In genomic region chr10:51153484-51153985, GRCm38 (mm10) we compare ENCODE assay signal across 10 mouse cellular contexts.
DNase-seq lines count a peak whose midpoint lies in the region; ATAC-seq and TF ChIP-seq lines count a peak whose summit lies in the region.
"Had no signal": no experiment of that assay in that cellular context is flagged by ENCODE, and none has a peak within 500 bp of the region (broad histone marks: within the 10 kb centered on the region; RNA-seq: fewer than 3 reads in every experiment).

No protein-coding gene starts in this region.

- no peaks in the 10 kb centered on the region for H3K36me3 ChIP-seq in kidney, postnatal 0 days (ENCODE audit: insufficient read depth, low read length)
- H3K36me3 ChIP-seq in embryonic facial prominence, embryonic 14.5 days (ENCODE audit: control insufficient read depth, insufficient read depth, low read length), result no peaks in the 10 kb centered on the region
- H3K36me3 ChIP-seq in neural tube, embryonic 15.5 days, result no peaks in the 10 kb centered on the region
- H3K36me3 ChIP-seq: liver, embryonic 15.5 days had no signal

- H3K9me3 ChIP-seq in kidney, postnatal 0 days (replicated peaks; ENCODE audit: low read length), result no peaks in the 10 kb centered on the region
- H3K9me3 ChIP-seq in embryonic facial prominence, embryonic 14.5 days (ENCODE audit: control insufficient read depth, low read length), result no peaks in the 10 kb centered on the region
- H3K9me3 ChIP-seq in neural tube, embryonic 15.5 days (replicated peaks), result no peaks in the 10 kb centered on the region
- H3K9me3 ChIP-seq: liver, embryonic 15.5 days had no signal

- TF ChIP-seq CTCF in kidney, postnatal 0 days (IDR thresholded peaks at IDR 0.05; ENCODE audit: low read depth), result no peak

- no peak for DNase-seq in kidney, postnatal 0 days (ENCODE audit: low spot score)
- DNase-seq in kidney, adult 9 months, result no peak
- peak; percentile 76 for DNase-seq in embryonic facial prominence, embryonic 14.5 days (ENCODE audit: low spot score)
- peak; percentile 1 to 30 for DNase-seq in kidney, postnatal 25 days
- DNase-seq in urinary bladder, postnatal 10 days (ENCODE audit: low spot score), result no peak
- DNase-seq in layer of hippocampus, adult 18-20 months (ENCODE audit: low spot score in 2 of 2), result no peak

- H3K4me1 ChIP-seq in kidney, postnatal 0 days (replicated peaks; ENCODE audit: insufficient read depth, low read length), result no peaks in the 10 kb centered on the region
- 0 out of 2 replicates have a peak, but pooled peaks cover 7% of the 10 kb centered on the region for H3K4me1 ChIP-seq in embryonic facial prominence, embryonic 14.5 days (ENCODE audit: control insufficient read depth, insufficient read depth, low read length)
- peaks cover 6% of the 10 kb centered on the region for H3K4me1 ChIP-seq in neural tube, embryonic 15.5 days
- H3K4me1 ChIP-seq: liver, embryonic 15.5 days had no signal

- no peak overlapping the region for H3K9ac ChIP-seq in kidney, postnatal 0 days (ENCODE audit: low read depth, low read length)
- H3K9ac ChIP-seq in embryonic facial prominence, embryonic 14.5 days (ENCODE audit: low read depth, low read length), result no peak overlapping the region
- H3K9ac ChIP-seq in neural tube, embryonic 15.5 days (replicated peaks), result no peak overlapping the region
- H3K9ac ChIP-seq: liver, embryonic 15.5 days had no signal

- 16% methylated on average over 13 of the region's 13 CpGs for WGBS in kidney, postnatal 0 days
- 11% methylated on average over 13 of the region's 13 CpGs for WGBS in embryonic facial prominence, embryonic 14.5 days
- 4% methylated on average over 13 of the region's 13 CpGs for WGBS in neural tube, embryonic 15.5 days

- H3K27me3 ChIP-seq in kidney, postnatal 0 days (ENCODE audit: insufficient read depth, low read length), result no peaks in the 10 kb centered on the region
- no peaks in the 10 kb centered on the region for H3K27me3 ChIP-seq in embryonic facial prominence, embryonic 14.5 days (replicated peaks; ENCODE audit: control insufficient read depth, insufficient read depth, low read length)
- H3K27me3 ChIP-seq in neural tube, embryonic 15.5 days (replicated peaks), result no peaks in the 10 kb centered on the region
- H3K27me3 ChIP-seq: liver, embryonic 15.5 days had no signal

- ATAC-seq in kidney, postnatal 0 days (replicated peaks; ENCODE audit: low FRiP score, low read depth), result 0 out of 2 replicates have a peak, but pooled peaks have one; percentile 13
- ATAC-seq in embryonic facial prominence, embryonic 14.5 days (ENCODE audit: low read depth), result peak; percentile 70
- ATAC-seq in neural tube, embryonic 15.5 days (ENCODE audit: low FRiP score), result peak; percentile 76
- ATAC-seq in activated CD4-positive, CD25-positive, alpha-beta regulatory T cell, adult 4 months, result no peak

- no peak overlapping the region for H3K27ac ChIP-seq in kidney, postnatal 0 days
- H3K27ac ChIP-seq in embryonic facial prominence, embryonic 14.5 days (replicated peaks; ENCODE audit: low read depth, low read length), result no peak overlapping the region
- H3K27ac ChIP-seq in neural tube, embryonic 15.5 days (replicated peaks), result no peak overlapping the region
- H3K27ac ChIP-seq: liver, embryonic 15.5 days had no signal

- peak overlapping the region; percentile 3; the same call in 1 of the 2 replicates for H3K4me3 ChIP-seq in kidney, postnatal 0 days (replicated peaks; ENCODE audit: low read depth, low read length)
- H3K4me3 ChIP-seq in embryonic facial prominence, embryonic 14.5 days (ENCODE audit: low read depth, low read length), result peak overlapping the region; percentile 19
- H3K4me3 ChIP-seq in neural tube, embryonic 15.5 days (replicated peaks), result peak overlapping the region; percentile 29
- H3K4me3 ChIP-seq: liver, embryonic 15.5 days had no signal

- H3K4me2 ChIP-seq in kidney, postnatal 0 days (ENCODE audit: low read length), result peak overlapping the region; percentile 39
- peak overlapping the region; percentile 49 for H3K4me2 ChIP-seq in embryonic facial prominence, embryonic 14.5 days (ENCODE audit: low read depth, low read length)
- H3K4me2 ChIP-seq in neural tube, embryonic 15.5 days, result peak overlapping the region; percentile 58
- H3K4me2 ChIP-seq: heart, embryonic 11.5 days; liver, embryonic 15.5 days had no signal

Comparison
In these comparisons a context has a peak if more than half of its experiments do, and no peak if none do; other contexts are left out.
1. DNase-seq: peak in embryonic facial prominence, embryonic 14.5 days (single experiment) and kidney, postnatal 25 days (2 of 2); none in kidney, postnatal 0 days (single experiment), kidney, adult 9 months (single experiment), urinary bladder, postnatal 10 days (single experiment) and layer of hippocampus, adult 18-20 months (0 of 2).
2. Peak in every context shown above with its lines, with median percentiles within 50 percentile points of each other: H3K4me2 ChIP-seq and H3K4me3 ChIP-seq.